In genomic region chr13:57766721-57767120, GRCm38 (mm10) we compare ENCODE assay signal across 10 mouse cellular contexts.
DNase-seq lines count a peak whose midpoint lies in the region; ATAC-seq and TF ChIP-seq lines count a peak whose summit lies in the region.
"Had no signal": no experiment of that assay in that cellular context is flagged by ENCODE, and none has a peak within 500 bp of the region (broad histone marks: within the 10 kb centered on the region; RNA-seq: fewer than 3 reads in every experiment).

No protein-coding gene starts in this region.

- H3K9me3 ChIP-seq in heart, postnatal 0 days (replicated peaks; ENCODE audit: control insufficient read depth, low read length), result 0 out of 2 replicates have a peak, but pooled peaks cover 4% of the 10 kb centered on the region
- no peaks in the 10 kb centered on the region for H3K9me3 ChIP-seq in liver, embryonic 11.5 days (ENCODE audit: control insufficient read depth, low read length)
- no peaks in the 10 kb centered on the region for H3K9me3 ChIP-seq in liver, embryonic 14.5 days (ENCODE audit: control insufficient read depth, low read length)

- H3K36me3 ChIP-seq in heart, postnatal 0 days (replicated peaks; ENCODE audit: control insufficient read depth, insufficient read depth, low read length), result no peaks in the 10 kb centered on the region
- no peaks in the 10 kb centered on the region for H3K36me3 ChIP-seq in liver, adult 2 months (ENCODE audit: control insufficient read depth, insufficient read depth, low read length)
- H3K36me3 ChIP-seq in liver, embryonic 11.5 days (ENCODE audit: control insufficient read depth, insufficient read depth, low read length), result no peaks in the 10 kb centered on the region
- no peaks in the 10 kb centered on the region for H3K36me3 ChIP-seq in liver, embryonic 14.5 days (replicated peaks; ENCODE audit: control insufficient read depth, insufficient read depth, low read depth)
- H3K36me3 ChIP-seq: G1E had no signal

- H3K4me3 ChIP-seq in heart, postnatal 0 days (ENCODE audit: low read depth, low read length), result no peak overlapping the region
- no peak overlapping the region for H3K4me3 ChIP-seq in liver, adult 2 months (ENCODE audit: insufficient read depth, low read depth, low read length)
- H3K4me3 ChIP-seq in liver, embryonic 11.5 days (ENCODE audit: low read depth, low read length), result no peak overlapping the region
- H3K4me3 ChIP-seq in liver, embryonic 14.5 days (ENCODE audit: insufficient read depth in 1 of 2, low read depth in 2 of 2, low read length in 2 of 2), result no peak overlapping the region

- H3K4me2 ChIP-seq in heart, postnatal 0 days (ENCODE audit: low read depth, low read length), result no peak overlapping the region
- no peak overlapping the region for H3K4me2 ChIP-seq in liver, embryonic 11.5 days
- H3K4me2 ChIP-seq in liver, embryonic 14.5 days (ENCODE audit: low read depth), result no peak overlapping the region

- H3K27ac ChIP-seq in heart, postnatal 0 days (ENCODE audit: low read depth), result no peak overlapping the region
- H3K27ac ChIP-seq in liver, adult 2 months (replicated peaks; ENCODE audit: insufficient read depth, low read depth, low read length), result no peak overlapping the region
- H3K27ac ChIP-seq in liver, embryonic 11.5 days (ENCODE audit: low read depth, low read length), result no peak overlapping the region
- no peak overlapping the region for H3K27ac ChIP-seq in liver, embryonic 14.5 days

- intact Hi-C loops in heart, postnatal 25 days (cut with DNase I), result loop anchor here (2.0 kb wide), 1 partner anchor 142 kb away; the partner anchor contains the start of gene Spock1

- H3K27me3 ChIP-seq in heart, postnatal 0 days (ENCODE audit: control insufficient read depth, insufficient read depth, low read length), result no peaks in the 10 kb centered on the region
- no peaks in the 10 kb centered on the region for H3K27me3 ChIP-seq in liver, adult 2 months (ENCODE audit: control insufficient read depth, insufficient read depth, low read length)
- H3K27me3 ChIP-seq in liver, embryonic 11.5 days (replicated peaks; ENCODE audit: control insufficient read depth, insufficient read depth, low read length), result no peaks in the 10 kb centered on the region
- no peaks in the 10 kb centered on the region for H3K27me3 ChIP-seq in Patski
- H3K27me3 ChIP-seq in liver, embryonic 14.5 days (ENCODE audit: control insufficient read depth, insufficient read depth, low read length), result no peaks in the 10 kb centered on the region

- peak; percentile 45 for TF ChIP-seq CTCF in heart, postnatal 0 days (IDR thresholded peaks at IDR 0.05; ENCODE audit: low read depth)
- peak; percentile 50; the same call in 1 of the 2 replicates for TF ChIP-seq CTCF in liver, adult 2 months (IDR thresholded peaks at IDR 0.05; ENCODE audit: low read depth, low read length)
- peak; percentile 31 for TF ChIP-seq CTCF in Patski (IDR thresholded peaks at IDR 0.05)
- peak; percentile 66 for TF ChIP-seq CTCF in liver, embryonic 14.5 days (IDR thresholded peaks at IDR 0.05; ENCODE audit: low read depth)

- TF ChIP-seq EP300 in heart, postnatal 0 days (IDR thresholded peaks at IDR 0.05; ENCODE audit: low read depth), result no peak
- no peak for TF ChIP-seq EP300 in liver, embryonic 14.5 days (IDR thresholded peaks at IDR 0.05; ENCODE audit: low read depth)

- in situ Hi-C loops in Patski (cut with MboI; ENCODE audit: low pct_unique_long_range_greater_than_20kb), result no loop called here

- no peak for ATAC-seq in heart, postnatal 0 days (ENCODE audit: insufficient read depth, low read depth)
- no peak for ATAC-seq in liver, embryonic 11.5 days (replicated peaks; ENCODE audit: low FRiP score)
- no peak for ATAC-seq in Patski
- ATAC-seq in liver, embryonic 14.5 days (ENCODE audit: insufficient read depth), result no peak

- no peak overlapping the region for H3K9ac ChIP-seq in heart, postnatal 0 days (replicated peaks; ENCODE audit: low read depth, low read length)
- H3K9ac ChIP-seq in liver, adult 2 months (ENCODE audit: low read depth, low read length), result no peak overlapping the region
- H3K9ac ChIP-seq in liver, embryonic 11.5 days (ENCODE audit: low read depth, low read length), result no peak overlapping the region
- no peak overlapping the region for H3K9ac ChIP-seq in liver, embryonic 14.5 days (replicated peaks)

- POLR2A ChIA-PET in Patski (lab: Charles Lee), result no interaction called here

- DNase-seq in heart, postnatal 0 days (ENCODE audit: low spot score), result no peak
- no peak for DNase-seq in heart, postnatal 25 days (ENCODE audit: low spot score)
- DNase-seq in liver, adult 2 months (ENCODE audit: extremely low read depth, low read depth, low spot score), result no peak
- no peak for DNase-seq in liver, embryonic 11.5 days (ENCODE audit: low spot score)
- DNase-seq in Patski (ENCODE audit: low read depth, low spot score), result no peak
- DNase-seq in liver, embryonic 14.5 days (ENCODE audit: low read depth in 3 of 3, low spot score in 3 of 3), result no peak
- no peak for DNase-seq in thymus, postnatal 25 days
- no peak for DNase-seq in gastrocnemius, postnatal 25 days
- DNase-seq: right cerebral cortex, adult 18-20 months had no signal

- 59% methylated on average over 3 of the region's 3 CpGs for WGBS in heart, postnatal 0 days
- 52% methylated on average over 3 of the region's 3 CpGs for WGBS in liver, adult 2 months
- WGBS in liver, embryonic 11.5 days, result 57% methylated on average over 3 of the region's 3 CpGs
- 42% methylated on average over 3 of the region's 3 CpGs for WGBS in liver, embryonic 14.5 days (ENCODE audit: insufficient replicate concordance)

- no peaks in the 10 kb centered on the region for H3K79me2 ChIP-seq in liver, adult 2 months (ENCODE audit: control insufficient read depth, insufficient read depth, low read length)

- no peaks in the 10 kb centered on the region for H3K4me1 ChIP-seq in heart, postnatal 0 days (ENCODE audit: control insufficient read depth, insufficient read depth)
- H3K4me1 ChIP-seq in liver, adult 2 months (ENCODE audit: control insufficient read depth, insufficient read depth, low read length), result no peaks in the 10 kb centered on the region
- H3K4me1 ChIP-seq in liver, embryonic 11.5 days (replicated peaks; ENCODE audit: control insufficient read depth, insufficient read depth, low read length), result no peaks in the 10 kb centered on the region
- no peaks in the 10 kb centered on the region for H3K4me1 ChIP-seq in liver, embryonic 14.5 days (replicated peaks; ENCODE audit: control insufficient read depth in 2 of 2, insufficient read depth in 2 of 2, low read length in 1 of 2)

- CTCF ChIA-PET in Patski (lab: Charles Lee), result no interaction called here

- no peak for TF ChIP-seq POLR2A in liver, adult 2 months (IDR thresholded peaks at IDR 0.05; ENCODE audit: extremely low read depth, insufficient read depth, low read length)
